Mouse (Mus musculus) ovary, adult 18-20 months (tissue): ENCODE data around the gene Grm8.

Experiments
- DNase-seq: peaks from one replicate; pipeline ENCODE4 v3.0.0; 2022; ENCODE audit warnings: low spot score, mixed read lengths

Gene Grm8

GRCm38 (mm10) chr6:27240416-27240815 is 894.6 kb downstream of the Grm8 start:
- no peak for DNase-seq

GRCm38 (mm10) chr6:27239968-27240367 is 895.0 kb downstream of the Grm8 start:
- DNase-seq: no peak
